Mouse (Mus musculus) liver, adult 2 months (tissue): Measurements from ENCODE around the gene Rnase2b.

Experiments
- CTCF ChIP-seq: fragments of 200-500 bp; IDR thresholded peaks from 2 replicates; pipeline ENCODE4 v1.5.1; 2011; ENCODE audit warnings: low read depth, low read length, control low read depth
- POLR2A ChIP-seq: fragments of 200-500 bp; IDR thresholded peaks from 2 replicates; pipeline ENCODE4 v1.6.1; 2011; ENCODE audit warnings: low read length, control low read depth; ENCODE audit not compliant: insufficient read depth; ENCODE audit errors: extremely low read depth

DNA sequence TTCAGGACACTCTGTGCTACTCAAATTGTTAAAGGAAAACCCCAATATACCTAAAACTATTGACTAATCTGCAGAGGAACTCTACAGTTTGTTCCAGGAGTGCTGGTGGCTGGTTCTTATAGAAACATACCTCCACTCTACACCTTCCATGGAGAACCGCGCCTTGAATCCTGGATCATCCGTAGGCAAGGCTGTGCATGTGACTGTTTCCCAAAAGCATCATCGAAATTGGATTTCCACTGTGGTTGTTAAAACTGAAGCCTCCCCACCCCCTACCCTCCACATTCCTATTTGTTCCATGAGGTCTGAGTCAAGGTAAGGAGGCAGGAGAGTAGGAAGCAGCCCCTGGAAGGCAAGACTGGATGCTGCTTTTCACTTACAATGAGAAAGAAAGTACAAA is 17.6 kb upstream of the Rnase2b start:
- no peak for TF ChIP-seq CTCF
- TF ChIP-seq POLR2A = no peak
